Mouse (Mus musculus): ENCODE measurements around the gene Psmc4.

Psmc4 gene

GRCm38 (mm10) chr7:28049476-28050409 lies at the start of gene Psmc4:
Psmc4 (minus strand) TSS chr7:28050101.
- peak; percentile 100 for DNase-seq (ENCODE audit: low read depth, low spot score)

DNA sequence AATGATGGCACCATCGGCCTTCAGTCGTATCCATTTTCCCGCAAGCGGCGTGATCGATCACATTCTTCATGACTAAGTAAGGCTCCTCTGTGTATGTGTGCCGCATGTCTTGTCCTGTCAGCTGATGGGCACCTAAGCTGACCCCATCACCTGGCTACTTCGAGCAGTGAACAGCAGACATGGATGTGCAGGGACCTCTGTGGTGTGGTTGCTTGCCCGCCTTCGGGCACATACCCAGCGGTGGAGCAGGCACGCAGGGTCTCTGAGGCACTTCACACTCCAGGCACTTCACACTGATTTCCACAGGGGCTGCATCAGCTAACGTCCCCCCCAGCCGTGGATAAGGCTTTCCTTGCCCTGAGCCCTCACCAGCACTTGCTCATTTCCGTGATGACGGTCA lies 49.2 kb upstream of the Psmc4 start:
- no peak for DNase-seq (ENCODE audit: low read depth, low spot score)

- no peak for DNase-seq (ENCODE audit: low read depth, low spot score)
Observed at GRCm38 (mm10) chr7:28093541-28093940, 43.6 kb upstream of the Psmc4 start.

- DNase-seq (ENCODE audit: low read depth, low spot score), result no peak
Observed at GRCm38 (mm10) chr7:28086236-28086635, 36.3 kb upstream of the Psmc4 start.

- DNase-seq (ENCODE audit: low read depth, low spot score), result peak; percentile 73
Observed at GRCm38 (mm10) chr7:28084215-28084614, 34.3 kb upstream of the Psmc4 start.

GRCm38 (mm10) chr7:28070531-28071298 lies 20.8 kb upstream of the Psmc4 start, which contains the start of gene Fcgbp:
Fcgbp (plus strand) TSS chr7:28071236.
- DNase-seq (ENCODE audit: low read depth, low spot score), result no peak

DNA sequence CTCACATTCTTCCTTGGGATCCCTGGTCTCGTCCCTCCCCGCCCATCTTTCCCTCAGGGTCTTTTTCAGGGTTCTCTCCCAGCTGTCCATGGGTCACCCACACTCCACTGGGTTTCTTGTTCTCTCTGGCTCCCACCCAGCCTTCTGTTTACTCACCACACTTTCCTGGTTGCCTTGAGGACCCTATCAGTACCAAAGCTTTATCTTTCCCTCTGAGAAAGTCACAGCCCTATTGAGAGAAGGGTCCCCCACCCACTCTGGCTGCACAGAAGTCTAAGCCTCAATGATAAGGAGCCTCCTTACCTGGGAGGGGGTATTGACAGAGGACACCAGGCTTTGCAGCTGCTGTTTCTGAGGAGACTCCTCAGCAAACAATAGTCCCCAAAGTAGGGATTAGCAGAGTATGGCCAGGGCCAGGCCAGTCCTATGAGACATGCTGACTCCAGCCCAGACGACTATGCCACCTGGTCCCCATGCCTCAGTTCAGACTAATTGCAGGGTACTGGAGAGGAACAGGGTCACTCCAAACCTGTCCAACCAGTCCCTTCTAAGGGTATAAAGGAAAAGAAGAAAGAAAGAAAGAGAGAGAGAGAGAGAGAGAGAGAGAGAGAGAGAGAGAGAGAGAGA lies 19.8 kb upstream of the Psmc4 start:
- DNase-seq (ENCODE audit: low read depth, low spot score), result no peak

DNA sequence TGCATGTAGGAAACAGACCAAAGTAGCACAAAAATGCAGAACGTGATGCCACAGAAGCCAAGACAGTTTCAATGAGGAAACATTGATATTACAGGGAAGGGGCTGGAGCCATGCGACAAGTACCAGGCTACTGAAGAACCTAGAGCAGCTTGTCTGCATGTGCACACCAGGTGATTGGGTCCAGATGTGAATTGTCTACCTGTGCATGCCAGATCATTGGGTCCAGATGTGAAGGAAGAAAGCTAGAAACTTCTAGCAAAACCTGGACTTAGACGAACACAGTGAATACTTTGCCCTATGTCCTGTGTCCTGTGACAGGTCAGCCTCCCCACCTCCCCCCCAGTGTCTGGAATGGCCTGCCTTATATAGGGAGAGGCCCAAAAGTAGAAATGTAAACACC lies 18.8 kb upstream of the Psmc4 start:
- DNase-seq (ENCODE audit: low read depth, low spot score), result no peak

DNA sequence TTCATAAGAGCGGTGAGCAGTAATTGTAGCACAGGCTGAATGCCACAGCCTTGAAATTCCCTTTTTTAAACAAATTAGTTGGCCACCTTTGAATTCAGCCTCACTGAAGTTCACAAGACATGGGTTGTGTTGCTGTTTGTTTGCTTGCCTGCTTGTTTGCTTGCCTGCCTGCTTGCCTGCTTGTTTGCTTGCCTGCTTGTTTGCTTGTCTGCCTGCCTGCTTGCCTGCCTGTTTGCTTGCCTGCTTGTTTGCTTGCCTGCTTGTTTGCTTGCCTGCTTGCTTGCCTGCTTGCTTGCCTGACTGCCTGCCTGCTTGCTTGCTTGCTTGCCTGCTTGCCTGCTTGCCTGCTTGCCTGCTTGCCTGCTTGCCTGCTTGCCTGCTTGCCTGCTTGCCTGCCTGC lies 10.1 kb upstream of the Psmc4 start:
- no peak for DNase-seq (ENCODE audit: low read depth, low spot score)

- no peak for DNase-seq (ENCODE audit: low read depth, low spot score)
Observed at GRCm38 (mm10) chr7:28053046-28053930, 3.4 kb upstream of the Psmc4 start.

DNA sequence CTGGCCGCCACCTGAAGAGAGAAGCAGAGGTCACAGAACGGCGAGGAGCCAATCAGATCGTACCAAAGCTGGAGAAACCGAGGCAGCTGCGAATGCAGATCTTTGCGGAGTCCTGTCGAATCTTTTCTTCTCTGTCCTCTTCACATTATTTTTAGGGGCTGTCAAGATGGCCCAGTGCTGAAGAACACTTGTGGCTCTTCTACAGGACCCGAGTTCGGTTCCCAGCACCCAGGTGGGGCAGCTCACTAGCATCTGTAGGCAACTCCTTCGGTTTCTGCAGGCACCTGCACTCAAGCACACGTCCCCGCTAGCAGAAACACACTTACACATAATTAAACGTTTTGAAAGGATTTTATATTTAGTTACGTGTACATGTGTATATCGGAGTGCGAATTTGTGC lies 683 bp upstream of the Psmc4 start:
- DNase-seq (ENCODE audit: low read depth, low spot score), result no peak

- DNase-seq (ENCODE audit: low read depth, low spot score), result no peak
Observed at GRCm38 (mm10) chr7:28044524-28044923, 5.4 kb downstream of the Psmc4 start.

- DNase-seq (ENCODE audit: low read depth, low spot score), result no peak
Observed at GRCm38 (mm10) chr7:28014445-28014810, 35.5 kb downstream of the Psmc4 start.

GRCm38 (mm10) chr7:28013549-28014444 lies 36.1 kb downstream of the Psmc4 start, which contains the start of gene Zfp850:
Zfp850 (minus strand) TSS chr7:28014115.
- peak; percentile 90 for DNase-seq (ENCODE audit: low read depth, low spot score)

DNA sequence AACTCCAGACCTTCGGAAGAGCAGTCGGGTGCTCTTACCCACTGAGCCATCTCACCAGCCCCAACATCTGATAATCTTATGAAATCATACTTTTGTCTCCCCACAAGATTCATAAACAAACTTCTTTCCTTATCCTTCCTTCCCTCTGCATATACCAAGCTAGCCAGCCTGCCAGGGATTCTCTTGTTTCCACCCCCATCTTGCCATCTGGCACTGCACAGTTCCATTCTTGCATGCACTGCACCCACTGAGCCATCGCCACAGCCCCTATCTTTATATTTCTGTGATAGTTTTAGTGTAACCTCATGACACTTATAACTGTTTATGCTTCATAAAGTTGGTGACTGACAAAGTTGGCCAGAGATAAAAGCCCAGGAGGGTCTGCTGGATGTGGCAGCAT lies 39.6 kb downstream of the Psmc4 start:
- DNase-seq (ENCODE audit: low read depth, low spot score), result peak; percentile 68
